Mouse (Mus musculus) ES-E14 (cell line): ENCODE data around the gene Cpt1a.

ENCODE experiments used
- CHD2 ChIP-seq: IDR thresholded peaks from 2 replicates; pipeline ENCODE4 v1.6.1; 2014; ENCODE audit warnings: mild to moderate bottlenecking, low read depth, low read length, inconsistent platforms
- HCFC1 ChIP-seq: IDR thresholded peaks from 2 replicates; pipeline ENCODE4 v1.6.1; 2012; ENCODE audit warnings: low read length, inconsistent platforms, borderline replicate concordance; ENCODE audit not compliant: insufficient read depth
- MAFK ChIP-seq: IDR thresholded peaks from 2 replicates; pipeline ENCODE4 v1.6.1; 2014; ENCODE audit warnings: mild to moderate bottlenecking, low read depth, low read length, inconsistent platforms; ENCODE audit not compliant: insufficient read depth
- ZC3H11A ChIP-seq: IDR thresholded peaks from 2 replicates; pipeline ENCODE4 v1.6.1; 2012; ENCODE audit warnings: low read depth, mild to moderate bottlenecking, inconsistent platforms, low read length, borderline replicate concordance
- ZNF384 ChIP-seq: IDR thresholded peaks from 2 replicates; pipeline ENCODE4 v1.6.1; 2012; ENCODE audit warnings: low read depth, low read length, inconsistent platforms

- no peak for TF ChIP-seq ZC3H11A
- no peak for TF ChIP-seq HCFC1
- no peak for TF ChIP-seq CHD2
- no peak for TF ChIP-seq MAFK
- TF ChIP-seq ZNF384, result no peak
These were observed 109.8 kb downstream of the Cpt1a start for GRCm38 (mm10) chr19:3431969-3432368.
